Mouse (Mus musculus): ENCODE results near the gene 4833420G17Rik. TPM values are rescaled to one million over a fixed set of nuclear protein-coding genes. Genes with fewer than 3 reads are reported as not detected.

4833420G17Rik gene
- total RNA-seq, 2 experiments from 2014 or later: 20.8 to 24.2 TPM

Other genes with a start within 250 kb of the 4833420G17Rik start
- gene Paip1, start 34.2 kb upstream of the 4833420G17Rik start, total RNA-seq (2021): 10 to 100 TPM; 98.2 to 98.9 TPM
- 10 to 100 TPM; 24.9 to 28.0 TPM for gene Tmem267, start 25.3 kb downstream of the 4833420G17Rik start, total RNA-seq (2021)
- 1 to 10 TPM; 2.6 to 3.7 TPM for gene 3110070M22Rik, start 25.6 kb downstream of the 4833420G17Rik start, total RNA-seq (2021)
- 1 to 10 TPM; 1.0 to 1.1 TPM for gene Ccl28, start 161.1 kb downstream of the 4833420G17Rik start, total RNA-seq (2021)
- gene Hmgcs1, start 227.6 kb downstream of the 4833420G17Rik start, total RNA-seq (2021): 100 to 1,000 TPM; 301 to 304 TPM